Mouse (Mus musculus): ENCODE results near the gene Trak1. TPM values are rescaled to one million over a fixed set of nuclear protein-coding genes. Genes with fewer than 3 reads are reported as not detected.

The Trak1 gene
- polyA plus RNA-seq, 1 experiment from 2014 or later, result 9.3 TPM

GRCm38 (mm10) chr9:121310501-121310900 lies 13.2 kb downstream of the Trak1 start:
- 84% methylated on average over 7 of the region's 7 CpGs for WGBS
- Histone ChIP-seq H3K4me1 (ENCODE audit: control insufficient read depth, insufficient read depth, low read length) (peaks cover 23% of the 10 kb centered on the region), H3K9me3 (ENCODE audit: control insufficient read depth, low read length) (no peaks in the 10 kb centered on the region), H3K27me3 (ENCODE audit: control insufficient read depth, insufficient read depth, low read length) (no peaks in the 10 kb centered on the region), H3K36me3 (ENCODE audit: control insufficient read depth, insufficient read depth, low read length) (no peaks in the 10 kb centered on the region), H3K4me2 (ENCODE audit: low read depth, severe bottlenecking) (no peak overlapping the region), H3K4me3 (ENCODE audit: low read depth, low read length) (no peak overlapping the region), H3K27ac (replicated peaks; ENCODE audit: low read depth, low read length) (no peak overlapping the region), H3K9ac (ENCODE audit: low read length) (no peak overlapping the region)
- DNase-seq (ENCODE audit: low spot score), result no peak
- no peak for ATAC-seq (ENCODE audit: insufficient number of reproducible peaks, low FRiP score, low TSS enrichment, low read depth)

- 77% methylated on average over 6 of the region's 6 CpGs for WGBS
- Histone ChIP-seq H3K4me3 (ENCODE audit: low read depth, low read length) (no peak overlapping the region), H3K36me3 (ENCODE audit: control insufficient read depth, insufficient read depth, low read length) (no peaks in the 10 kb centered on the region), H3K9ac (ENCODE audit: low read length) (no peak overlapping the region), H3K4me2 (ENCODE audit: low read depth, severe bottlenecking) (no peak overlapping the region), H3K27ac (replicated peaks; ENCODE audit: low read depth, low read length) (no peak overlapping the region), H3K9me3 (ENCODE audit: control insufficient read depth, low read length) (no peaks in the 10 kb centered on the region), H3K4me1 (ENCODE audit: control insufficient read depth, insufficient read depth, low read length) (peaks cover 23% of the 10 kb centered on the region), H3K27me3 (ENCODE audit: control insufficient read depth, insufficient read depth, low read length) (no peaks in the 10 kb centered on the region)
- no peak for DNase-seq (ENCODE audit: low spot score)
- no peak for ATAC-seq (ENCODE audit: insufficient number of reproducible peaks, low FRiP score, low TSS enrichment, low read depth)
These were observed 14.5 kb downstream of the Trak1 start for GRCm38 (mm10) chr9:121311846-121312236.

- Histone ChIP-seq H3K9ac (ENCODE audit: low read length) (no peak overlapping the region), H3K27me3 (ENCODE audit: control insufficient read depth, insufficient read depth, low read length) (no peaks in the 10 kb centered on the region), H3K9me3 (ENCODE audit: control insufficient read depth, low read length) (no peaks in the 10 kb centered on the region), H3K36me3 (ENCODE audit: control insufficient read depth, insufficient read depth, low read length) (no peaks in the 10 kb centered on the region), H3K4me2 (ENCODE audit: low read depth, severe bottlenecking) (no peak overlapping the region), H3K4me1 (ENCODE audit: control insufficient read depth, insufficient read depth, low read length) (peaks cover 23% of the 10 kb centered on the region), H3K27ac (replicated peaks; ENCODE audit: low read depth, low read length) (no peak overlapping the region), H3K4me3 (ENCODE audit: low read depth, low read length) (no peak overlapping the region)
- 51% methylated on average over 10 of the region's 10 CpGs for WGBS
- ATAC-seq (ENCODE audit: insufficient number of reproducible peaks, low FRiP score, low TSS enrichment, low read depth) (0 out of 2 replicates have a peak, but pooled peaks have one; percentile 15), DNase-seq (ENCODE audit: low spot score) (peak; percentile 61)
These were observed 15.1 kb downstream of the Trak1 start for GRCm38 (mm10) chr9:121312237-121312891.

- H3K4me1 ChIP-seq (ENCODE audit: control insufficient read depth, insufficient read depth, low read length), result peaks cover 23% of the 10 kb centered on the region
- peak overlapping the region; percentile 17 for H3K4me3 ChIP-seq (ENCODE audit: low read depth, low read length)
- peak overlapping the region; percentile 72; the same call in 1 of the 2 replicates for H3K27ac ChIP-seq (replicated peaks; ENCODE audit: low read depth, low read length)
- WGBS, result 1% methylated on average over 21 of the region's 21 CpGs
- ATAC-seq (ENCODE audit: insufficient number of reproducible peaks, low FRiP score, low TSS enrichment, low read depth) (peak; percentile 68), DNase-seq (ENCODE audit: low spot score) (peak; percentile 84)
- H3K9ac ChIP-seq (ENCODE audit: low read length), result no peak overlapping the region
- peak overlapping the region; percentile 55 for H3K4me2 ChIP-seq (ENCODE audit: low read depth, severe bottlenecking)
- no peaks in the 10 kb centered on the region for H3K9me3 ChIP-seq (ENCODE audit: control insufficient read depth, low read length)
- H3K27me3 ChIP-seq (ENCODE audit: control insufficient read depth, insufficient read depth, low read length), result no peaks in the 10 kb centered on the region
- no peaks in the 10 kb centered on the region for H3K36me3 ChIP-seq (ENCODE audit: control insufficient read depth, insufficient read depth, low read length)
These were observed 16.5 kb downstream of the Trak1 start for GRCm38 (mm10) chr9:121313656-121314374.

- peak overlapping the region; percentile 64 for H3K27ac ChIP-seq (replicated peaks; ENCODE audit: low read depth, low read length)
- H3K4me1 ChIP-seq (ENCODE audit: control insufficient read depth, insufficient read depth, low read length), result peaks cover 24% of the 10 kb centered on the region
- DNase-seq (ENCODE audit: low spot score), result peak; percentile 48
- 16% methylated on average over 14 of the region's 14 CpGs for WGBS
- H3K9me3 ChIP-seq (ENCODE audit: control insufficient read depth, low read length), result no peaks in the 10 kb centered on the region
- no peak for ATAC-seq (ENCODE audit: insufficient number of reproducible peaks, low FRiP score, low TSS enrichment, low read depth)
- no peaks in the 10 kb centered on the region for H3K36me3 ChIP-seq (ENCODE audit: control insufficient read depth, insufficient read depth, low read length)
- H3K27me3 ChIP-seq (ENCODE audit: control insufficient read depth, insufficient read depth, low read length), result no peaks in the 10 kb centered on the region
- 0 out of 2 replicates have a peak overlapping the region, but pooled peaks have one; percentile 41 for H3K9ac ChIP-seq (ENCODE audit: low read length)
- peak overlapping the region; percentile 55 for H3K4me2 ChIP-seq (ENCODE audit: low read depth, severe bottlenecking)
- no peak overlapping the region; the same call in 1 of the 2 replicates for H3K4me3 ChIP-seq (ENCODE audit: low read depth, low read length)
These were observed 17.3 kb downstream of the Trak1 start for GRCm38 (mm10) chr9:121314541-121315152.

GRCm38 (mm10) chr9:121315901-121316595 lies 18.7 kb downstream of the Trak1 start:
- Histone ChIP-seq H3K9ac (ENCODE audit: low read length) (no peak overlapping the region), H3K4me2 (ENCODE audit: low read depth, severe bottlenecking) (no peak overlapping the region), H3K27me3 (ENCODE audit: control insufficient read depth, insufficient read depth, low read length) (no peaks in the 10 kb centered on the region), H3K4me3 (ENCODE audit: low read depth, low read length) (no peak overlapping the region), H3K27ac (replicated peaks; ENCODE audit: low read depth, low read length) (no peak overlapping the region), H3K9me3 (ENCODE audit: control insufficient read depth, low read length) (no peaks in the 10 kb centered on the region), H3K36me3 (ENCODE audit: control insufficient read depth, insufficient read depth, low read length) (no peaks in the 10 kb centered on the region), H3K4me1 (ENCODE audit: control insufficient read depth, insufficient read depth, low read length) (peaks cover 33% of the 10 kb centered on the region)
- ATAC-seq (ENCODE audit: insufficient number of reproducible peaks, low FRiP score, low TSS enrichment, low read depth), result no peak
- 78% methylated on average over 4 of the region's 4 CpGs for WGBS
- no peak for DNase-seq (ENCODE audit: low spot score)

- Histone ChIP-seq H3K4me1 (ENCODE audit: control insufficient read depth, insufficient read depth, low read length) (peaks cover 33% of the 10 kb centered on the region), H3K9me3 (ENCODE audit: control insufficient read depth, low read length) (no peaks in the 10 kb centered on the region), H3K27ac (replicated peaks; ENCODE audit: low read depth, low read length) (no peak overlapping the region), H3K9ac (ENCODE audit: low read length) (no peak overlapping the region), H3K4me3 (ENCODE audit: low read depth, low read length) (no peak overlapping the region), H3K27me3 (ENCODE audit: control insufficient read depth, insufficient read depth, low read length) (no peaks in the 10 kb centered on the region), H3K4me2 (ENCODE audit: low read depth, severe bottlenecking) (no peak overlapping the region), H3K36me3 (ENCODE audit: control insufficient read depth, insufficient read depth, low read length) (no peaks in the 10 kb centered on the region)
- WGBS, result 70% methylated on average over 12 of the region's 12 CpGs
- ATAC-seq (ENCODE audit: insufficient number of reproducible peaks, low FRiP score, low TSS enrichment, low read depth) (no peak), DNase-seq (ENCODE audit: low spot score) (no peak)
These were observed 19.5 kb downstream of the Trak1 start for GRCm38 (mm10) chr9:121316621-121317405.

Measured in limb, embryonic 11.5 days (tissue).